10 mouse cellular contexts compared by ENCODE assay signal in the genomic region with DNA sequence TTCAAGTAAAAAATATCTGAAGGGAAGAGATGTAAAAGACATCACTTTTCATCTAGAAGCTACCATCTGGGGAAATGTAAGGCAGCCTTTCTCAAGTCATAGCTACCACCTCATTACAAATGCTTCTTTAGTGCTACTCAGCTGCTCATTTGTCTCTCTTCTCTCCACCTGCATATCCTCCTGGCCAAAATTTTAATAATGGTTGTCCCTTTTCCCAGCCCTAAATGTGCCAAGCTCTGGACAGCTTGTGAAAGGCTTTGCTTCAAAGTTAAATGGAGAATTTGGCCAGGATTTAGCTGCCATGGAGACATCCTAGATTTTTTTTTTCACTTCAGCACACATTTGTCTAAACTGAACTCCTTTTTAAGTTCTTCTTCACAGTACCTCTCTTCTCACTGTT.
DNase-seq lines count a peak whose midpoint lies in the region; ATAC-seq lines count a peak whose summit lies in the region.
"Had no signal": no experiment of that assay in that cellular context is flagged by ENCODE, and none has a peak within 500 bp of the region (broad histone marks: within the 10 kb centered on the region; RNA-seq: fewer than 3 reads in every experiment).

No protein-coding gene starts in this region.

- DNase-seq in layer of hippocampus, adult 11-12 months (ENCODE audit: low spot score), result peak; percentile 8
- DNase-seq in layer of hippocampus, postnatal 25 days (ENCODE audit: extremely low spot score in 1 of 2, low spot score in 1 of 2), result no peak
- DNase-seq in layer of hippocampus, adult 8-10 months (ENCODE audit: low spot score in 2 of 2), result peak; percentile 13 to 64
- peak; percentile 55 to 82 for DNase-seq in right cerebral cortex, postnatal 10 days (ENCODE audit: low spot score in 2 of 2)
- DNase-seq in lung, postnatal 25 days (ENCODE audit: low spot score), result no peak
- no peak for DNase-seq in lung, postnatal 4 days
- DNase-seq: gastrocnemius, postnatal 14 days; lung, postnatal 14 days; thymus, postnatal 25 days had no signal

- ATAC-seq in frontal cortex, adult (ENCODE audit: low TSS enrichment), result peak; percentile 92

Comparison
In these comparisons a context has a peak if more than half of its experiments do, and no peak if none do; other contexts are left out.
1. DNase-seq: peak in layer of hippocampus, adult 11-12 months (single experiment), layer of hippocampus, adult 8-10 months (2 of 2) and right cerebral cortex, postnatal 10 days (2 of 2); none in layer of hippocampus, postnatal 25 days (0 of 2), lung, postnatal 25 days (single experiment) and lung, postnatal 4 days (0 of 2).